Mouse (Mus musculus): ENCODE data around the gene Abcg3. TPM values are rescaled to one million over a fixed set of nuclear protein-coding genes. Genes with fewer than 3 reads are reported as not detected.

Abcg3 gene
- polyA plus RNA-seq (2012; fragmentation: generic; extraction: Trizol): not detected

GRCm38 (mm10) chr5:104982535-104982934, at the start of gene Abcg3:
Gene Abcg3 (minus strand): TSS chr5:104982718.
- TF ChIP-seq USF1 (IDR thresholded peaks at IDR 0.05; ENCODE audit: low read depth) (no peak), POLR2AphosphoS2 (IDR thresholded peaks at IDR 0.05; ENCODE audit: insufficient read length, low read depth) (no peak), MYOD1 (IDR thresholded peaks at IDR 0.05; ENCODE audit: control insufficient read depth in 1 of 3, insufficient read length in 2 of 3, low read depth in 2 of 3) (no peak), CEBPB (IDR thresholded peaks at IDR 0.05; ENCODE audit: insufficient read depth, poor library complexity, severe bottlenecking) (no peak), E2F4 (IDR thresholded peaks at IDR 0.05; ENCODE audit: insufficient read depth) (no peak), REST (IDR thresholded peaks at IDR 0.05; ENCODE audit: insufficient read depth, insufficient read length) (no peak), TCF3 (IDR thresholded peaks at IDR 0.05; ENCODE audit: insufficient read length, low read depth) (no peak), MAX (IDR thresholded peaks at IDR 0.05; ENCODE audit: low read depth) (no peak), POLR2A (IDR thresholded peaks at IDR 0.05; ENCODE audit: insufficient read length, low read depth) (no peak), MYOG (IDR thresholded peaks at IDR 0.05; ENCODE audit: control insufficient read depth in 1 of 3, insufficient read depth in 1 of 3, insufficient read length in 2 of 3, low read depth in 2 of 3) (no peak)
- Histone ChIP-seq H3K79me2 (ENCODE audit: control insufficient read depth, insufficient read depth) (no peaks in the 10 kb centered on the region), H3ac (ENCODE audit: control insufficient read depth, insufficient read length) (no peak within 1 kb of the TSS), H3K27me3 (ENCODE audit: control insufficient read depth, insufficient read depth, insufficient read length) (no peaks in the 10 kb centered on the region), H3K36me3 (ENCODE audit: control insufficient read depth, insufficient read depth) (no peaks in the 10 kb centered on the region), H3K4me2 (ENCODE audit: low read depth) (no peak within 1 kb of the TSS), H3K4me3 (no peak within 1 kb of the TSS)

GRCm38 (mm10) chr5:105012551-105012950, 30.0 kb upstream of the Abcg3 start:
- H3K27me3 ChIP-seq (ENCODE audit: control insufficient read depth, insufficient read depth, insufficient read length): no peaks in the 10 kb centered on the region
- TF ChIP-seq MYOD1 (IDR thresholded peaks at IDR 0.05; ENCODE audit: control insufficient read depth in 1 of 3, insufficient read length in 2 of 3, low read depth in 2 of 3) (no peak), POLR2AphosphoS2 (IDR thresholded peaks at IDR 0.05; ENCODE audit: insufficient read length, low read depth) (no peak), MAX (IDR thresholded peaks at IDR 0.05; ENCODE audit: low read depth) (no peak), CEBPB (IDR thresholded peaks at IDR 0.05; ENCODE audit: insufficient read depth, poor library complexity, severe bottlenecking) (no peak), POLR2A (IDR thresholded peaks at IDR 0.05; ENCODE audit: insufficient read length, low read depth) (no peak), TCF12 (IDR thresholded peaks at IDR 0.05; ENCODE audit: insufficient read depth, poor library complexity, severe bottlenecking) (no peak), TCF3 (IDR thresholded peaks at IDR 0.05; ENCODE audit: insufficient read length, low read depth) (no peak), MYOG (IDR thresholded peaks at IDR 0.05; ENCODE audit: control insufficient read depth in 1 of 3, insufficient read depth in 1 of 3, insufficient read length in 2 of 3, low read depth in 2 of 3) (no peak), USF1 (IDR thresholded peaks at IDR 0.05; ENCODE audit: low read depth) (no peak), REST (IDR thresholded peaks at IDR 0.05; ENCODE audit: insufficient read depth, insufficient read length) (no peak), E2F4 (IDR thresholded peaks at IDR 0.05; ENCODE audit: insufficient read depth) (no peak), SRF (IDR thresholded peaks at IDR 0.05; ENCODE audit: control insufficient read depth, insufficient read length, low read depth) (no peak)
- no peaks in the 10 kb centered on the region for H3K36me3 ChIP-seq (ENCODE audit: control insufficient read depth, insufficient read depth)
- no peak overlapping the region for H3ac ChIP-seq (ENCODE audit: control insufficient read depth, insufficient read length)
- no peak overlapping the region for H3K4me2 ChIP-seq (ENCODE audit: low read depth)
- no peaks in the 10 kb centered on the region for H3K79me2 ChIP-seq (ENCODE audit: control insufficient read depth, insufficient read depth)
- no peak overlapping the region for H3K4me3 ChIP-seq

- Histone ChIP-seq H3K4me2 (ENCODE audit: low read depth) (no peak overlapping the region), H3ac (ENCODE audit: control insufficient read depth, insufficient read length) (no peak overlapping the region), H3K4me3 (no peak overlapping the region), H3K79me2 (ENCODE audit: control insufficient read depth, insufficient read depth) (no peaks in the 10 kb centered on the region), H3K27me3 (ENCODE audit: control insufficient read depth, insufficient read depth, insufficient read length) (no peaks in the 10 kb centered on the region), H3K36me3 (ENCODE audit: control insufficient read depth, insufficient read depth) (no peaks in the 10 kb centered on the region)
- no peak for TF ChIP-seq MYOD1 (IDR thresholded peaks at IDR 0.05; ENCODE audit: control insufficient read depth in 1 of 3, insufficient read length in 2 of 3, low read depth in 2 of 3)
- TF ChIP-seq MYOG (IDR thresholded peaks at IDR 0.05; ENCODE audit: control insufficient read depth in 1 of 3, insufficient read depth in 1 of 3, insufficient read length in 2 of 3, low read depth in 2 of 3): no peak
- no peak for TF ChIP-seq TCF12 (IDR thresholded peaks at IDR 0.05; ENCODE audit: insufficient read depth, poor library complexity, severe bottlenecking)
- no peak for TF ChIP-seq POLR2AphosphoS2 (IDR thresholded peaks at IDR 0.05; ENCODE audit: insufficient read length, low read depth)
- no peak for TF ChIP-seq SRF (IDR thresholded peaks at IDR 0.05; ENCODE audit: control insufficient read depth, insufficient read length, low read depth)
- TF ChIP-seq POLR2A (IDR thresholded peaks at IDR 0.05; ENCODE audit: insufficient read length, low read depth): no peak
- TF ChIP-seq E2F4 (IDR thresholded peaks at IDR 0.05; ENCODE audit: insufficient read depth): no peak
- no peak for TF ChIP-seq USF1 (IDR thresholded peaks at IDR 0.05; ENCODE audit: low read depth)
- TF ChIP-seq REST (IDR thresholded peaks at IDR 0.05; ENCODE audit: insufficient read depth, insufficient read length): no peak
Measured at GRCm38 (mm10) chr5:105011570-105011969, 29.1 kb upstream of the Abcg3 start.

GRCm38 (mm10) chr5:105010376-105010775, 27.9 kb upstream of the Abcg3 start:
- no peak overlapping the region for H3K4me2 ChIP-seq (ENCODE audit: low read depth)
- no peaks in the 10 kb centered on the region for H3K27me3 ChIP-seq (ENCODE audit: control insufficient read depth, insufficient read depth, insufficient read length)
- no peak overlapping the region for H3ac ChIP-seq (ENCODE audit: control insufficient read depth, insufficient read length)
- H3K4me3 ChIP-seq: no peak overlapping the region
- H3K36me3 ChIP-seq (ENCODE audit: control insufficient read depth, insufficient read depth): no peaks in the 10 kb centered on the region
- H3K79me2 ChIP-seq (ENCODE audit: control insufficient read depth, insufficient read depth): no peaks in the 10 kb centered on the region
- no peak for TF ChIP-seq SRF (IDR thresholded peaks at IDR 0.05; ENCODE audit: control insufficient read depth, insufficient read length, low read depth)
- TF ChIP-seq POLR2AphosphoS2 (IDR thresholded peaks at IDR 0.05; ENCODE audit: insufficient read length, low read depth): no peak
- no peak for TF ChIP-seq MYOG (IDR thresholded peaks at IDR 0.05; ENCODE audit: control insufficient read depth in 1 of 3, insufficient read depth in 1 of 3, insufficient read length in 2 of 3, low read depth in 2 of 3)

GRCm38 (mm10) chr5:104989411-104989810, 6.9 kb upstream of the Abcg3 start:
- TF ChIP-seq POLR2A (IDR thresholded peaks at IDR 0.05; ENCODE audit: insufficient read length, low read depth): no peak
- TF ChIP-seq TCF12 (IDR thresholded peaks at IDR 0.05; ENCODE audit: insufficient read depth, poor library complexity, severe bottlenecking): no peak
- no peak for TF ChIP-seq MAX (IDR thresholded peaks at IDR 0.05; ENCODE audit: low read depth)
- no peak for TF ChIP-seq CEBPB (IDR thresholded peaks at IDR 0.05; ENCODE audit: insufficient read depth, poor library complexity, severe bottlenecking)
- no peak for TF ChIP-seq TCF3 (IDR thresholded peaks at IDR 0.05; ENCODE audit: insufficient read length, low read depth)
- no peak for TF ChIP-seq REST (IDR thresholded peaks at IDR 0.05; ENCODE audit: insufficient read depth, insufficient read length)
- no peak for TF ChIP-seq E2F4 (IDR thresholded peaks at IDR 0.05; ENCODE audit: insufficient read depth)
- no peak for TF ChIP-seq USF1 (IDR thresholded peaks at IDR 0.05; ENCODE audit: low read depth)
- TF ChIP-seq SRF (IDR thresholded peaks at IDR 0.05; ENCODE audit: control insufficient read depth, insufficient read length, low read depth): no peak
- TF ChIP-seq MYOG (IDR thresholded peaks at IDR 0.05; ENCODE audit: control insufficient read depth in 1 of 3, insufficient read depth in 1 of 3, insufficient read length in 2 of 3, low read depth in 2 of 3): no peak
- no peak for TF ChIP-seq MYOD1 (IDR thresholded peaks at IDR 0.05; ENCODE audit: control insufficient read depth in 1 of 3, insufficient read length in 2 of 3, low read depth in 2 of 3)
- no peak for TF ChIP-seq POLR2AphosphoS2 (IDR thresholded peaks at IDR 0.05; ENCODE audit: insufficient read length, low read depth)
- Histone ChIP-seq H3ac (ENCODE audit: control insufficient read depth, insufficient read length) (no peak overlapping the region), H3K4me3 (no peak overlapping the region), H3K36me3 (ENCODE audit: control insufficient read depth, insufficient read depth) (no peaks in the 10 kb centered on the region), H3K4me2 (ENCODE audit: low read depth) (no peak overlapping the region), H3K79me2 (ENCODE audit: control insufficient read depth, insufficient read depth) (no peaks in the 10 kb centered on the region), H3K27me3 (ENCODE audit: control insufficient read depth, insufficient read depth, insufficient read length) (no peaks in the 10 kb centered on the region)

Measured in myocyte (in vitro differentiated cells).